Mouse (Mus musculus) forebrain, embryonic 10.5 days (tissue): Measurements from ENCODE around the gene Mtnr1b. TPM values are rescaled to one million over a fixed set of nuclear protein-coding genes. Genes with fewer than 3 reads are reported as not detected.

Source experiments
- DNase-seq: peaks from one replicate; pipeline ENCODE4 v3.0.0-alpha.2; 2017; ENCODE audit warnings: low spot score; ENCODE audit errors: extremely low spot score
- H3K27ac ChIP-seq: fragments of 300-500 bp; sonication (generic); 2 replicates; pipeline ENCODE4 v1.5.1; 2016; ENCODE audit warnings: mild to moderate bottlenecking
- H3K27me3 ChIP-seq: fragments of 300-500 bp; sonication (generic); 2 replicates; pipeline ENCODE4 v1.6.1; 2016; ENCODE audit warnings: mild to moderate bottlenecking; ENCODE audit not compliant: poor library complexity, severe bottlenecking
- H3K36me3 ChIP-seq: fragments of 300-500 bp; sonication (generic); replicated peaks from 2 replicates; pipeline ENCODE4 v1.6.1; 2016; ENCODE audit warnings: mild to moderate bottlenecking, moderate library complexity
- H3K4me1 ChIP-seq: fragments of 300-500 bp; sonication (generic); 2 replicates; pipeline ENCODE4 v1.6.1; 2016
- H3K4me3 ChIP-seq: fragments of 300-500 bp; sonication (generic); 2 replicates; pipeline ENCODE4 v1.5.1; 2016; ENCODE audit warnings: mild to moderate bottlenecking, moderate library complexity
- H3K9me3 ChIP-seq: fragments of 300-500 bp; sonication (generic); 2 replicates; pipeline ENCODE4 v1.6.1; 2016; ENCODE audit warnings: mild to moderate bottlenecking, moderate library complexity
- WGBS: fragments of 180-500 bp; shearing (Covaris S2); methylation state at CpG from one replicate; pipeline ENCODE4 v1.1.7; 2016; 5-methylcytosine and 5-hydroxymethylcytosine counted together
- polyA plus RNA-seq: library from polyadenylated mRNA; unstranded; fragments of >200 nt; fragmentation: Nextera tagmentation; extraction: Ambion mirVana; gene quantifications from 2 replicates; pipeline ENCODE4 v1.2.1, GENCODE M21; 2016

The Mtnr1b gene
- polyA plus RNA-seq, 1 experiment from 2014 or later = not detected

GRCm38 (mm10) chr9:15786192-15786591, 88.2 kb downstream of the Mtnr1b start:
- Histone ChIP-seq H3K4me3 (no peak overlapping the region), H3K9me3 (no peaks in the 10 kb centered on the region), H3K27ac (no peak overlapping the region), H3K27me3 (no peaks in the 10 kb centered on the region), H3K4me1 (peaks cover 6% of the 10 kb centered on the region), H3K36me3 (no peaks in the 10 kb centered on the region)
- no peak for DNase-seq
- 86% methylated on average over 3 of the region's 3 CpGs for WGBS

GRCm38 (mm10) chr9:15781936-15782335, 92.4 kb downstream of the Mtnr1b start:
- peaks cover 26% of the 10 kb centered on the region for H3K27me3 ChIP-seq
- no peaks in the 10 kb centered on the region for H3K36me3 ChIP-seq
- H3K27ac ChIP-seq = no peak overlapping the region
- no peak for DNase-seq
- H3K9me3 ChIP-seq = no peaks in the 10 kb centered on the region
- H3K4me3 ChIP-seq = no peak overlapping the region
- H3K4me1 ChIP-seq = peaks cover 15% of the 10 kb centered on the region
- WGBS = 77% methylated on average over 4 of the region's 4 CpGs

- WGBS = 30% methylated on average over 1 of the region's 1 CpGs
- no peak for DNase-seq
- H3K27me3 ChIP-seq = peaks cover 80% of the 10 kb centered on the region
- H3K4me3 ChIP-seq = no peak overlapping the region
- peaks cover 4% of the 10 kb centered on the region; the same call in 1 of the 2 replicates for H3K9me3 ChIP-seq
- no peaks in the 10 kb centered on the region for H3K36me3 ChIP-seq
- H3K27ac ChIP-seq = no peak overlapping the region
- H3K4me1 ChIP-seq = peaks cover 48% of the 10 kb centered on the region
Observed at GRCm38 (mm10) chr9:15774911-15775310, 99.4 kb downstream of the Mtnr1b start.

Other genes with a start within 250 kb of the Mtnr1b start
- gene Deup1, start 246.6 kb downstream of the Mtnr1b start, polyA plus RNA-seq = 1.0 and 1.3 TPM in 2 replicates
- gene Slc36a4, start 164.8 kb downstream of the Mtnr1b start, polyA plus RNA-seq = 9.9 and 10.9 TPM in 2 replicates